Mouse (Mus musculus) embryo, embryonic 10 days (tissue): ENCODE data around the gene Tmem248.

Source experiments
- DNase-seq: peaks from one replicate; pipeline ENCODE4 v3.0.0-alpha.2; 2015; ENCODE audit warnings: low spot score

Gene Tmem248

DNA sequence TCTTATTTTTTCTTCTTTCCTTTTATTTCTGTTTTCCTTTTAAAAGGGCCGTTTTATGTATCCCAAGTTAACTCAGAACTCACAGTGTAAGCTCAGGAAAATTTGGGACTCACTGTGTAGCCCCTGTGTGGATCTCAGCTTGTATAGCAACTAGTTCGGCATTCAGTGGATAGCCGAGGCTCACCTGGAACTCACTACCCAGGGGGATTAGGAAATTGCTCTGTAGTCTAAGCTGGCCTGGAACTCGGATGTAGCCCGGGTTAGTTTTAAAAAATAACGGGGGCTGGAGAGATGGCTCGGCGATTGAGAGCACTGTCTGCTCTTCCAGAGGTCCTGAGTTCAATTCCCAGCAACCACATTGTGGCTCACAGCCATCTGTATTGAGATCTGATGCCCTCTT, 40.4 kb downstream of the Tmem248 start:
- DNase-seq = no peak

DNA sequence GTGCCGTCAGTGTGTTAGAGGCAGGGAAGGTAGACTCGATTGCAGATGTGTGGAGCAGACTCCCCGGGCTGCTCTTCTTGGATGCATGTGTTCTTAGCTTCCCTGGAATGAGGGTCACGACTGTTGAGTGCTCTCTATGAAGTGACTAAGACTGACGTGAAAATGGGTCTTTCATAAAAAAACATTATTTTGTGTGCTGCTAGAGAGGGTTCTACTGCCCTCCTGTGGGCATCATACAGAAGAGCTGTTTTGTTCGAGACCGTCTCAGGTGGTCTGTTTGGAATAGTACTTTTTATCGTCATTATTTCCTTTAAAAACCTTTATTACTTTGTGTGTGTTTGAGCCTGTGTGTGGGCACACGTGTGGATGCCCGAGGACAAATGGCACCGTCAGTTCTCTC, 46.6 kb downstream of the Tmem248 start:
- peak; percentile 10 for DNase-seq

DNA sequence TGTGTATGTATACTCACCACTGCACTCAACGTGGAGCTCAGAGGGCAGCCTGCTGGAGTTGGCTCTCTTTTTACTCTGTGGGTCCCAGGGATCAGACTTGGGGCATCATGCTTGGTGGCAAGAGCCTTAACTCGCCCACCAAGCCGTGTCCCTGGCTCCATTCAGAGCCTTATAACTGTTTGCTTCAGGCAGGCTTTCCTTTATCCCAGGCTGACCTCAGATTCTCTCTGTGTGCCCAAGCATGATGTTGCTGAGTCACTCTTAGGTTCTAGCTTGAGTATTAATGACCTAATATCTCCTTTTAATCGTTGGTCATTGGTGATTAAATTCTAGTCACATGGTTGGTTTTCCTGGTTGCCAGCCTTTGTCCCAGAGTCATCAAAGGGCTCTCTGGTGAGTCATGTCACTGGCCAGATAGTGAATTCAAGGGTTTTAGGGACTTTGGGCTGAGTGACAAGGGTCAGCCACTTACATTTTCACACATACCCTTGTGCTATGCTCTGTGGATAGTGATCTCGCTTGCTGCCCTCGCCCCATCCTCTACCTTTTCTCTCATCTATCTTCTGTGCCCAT, 47.6 kb downstream of the Tmem248 start:
- DNase-seq = no peak

DNA sequence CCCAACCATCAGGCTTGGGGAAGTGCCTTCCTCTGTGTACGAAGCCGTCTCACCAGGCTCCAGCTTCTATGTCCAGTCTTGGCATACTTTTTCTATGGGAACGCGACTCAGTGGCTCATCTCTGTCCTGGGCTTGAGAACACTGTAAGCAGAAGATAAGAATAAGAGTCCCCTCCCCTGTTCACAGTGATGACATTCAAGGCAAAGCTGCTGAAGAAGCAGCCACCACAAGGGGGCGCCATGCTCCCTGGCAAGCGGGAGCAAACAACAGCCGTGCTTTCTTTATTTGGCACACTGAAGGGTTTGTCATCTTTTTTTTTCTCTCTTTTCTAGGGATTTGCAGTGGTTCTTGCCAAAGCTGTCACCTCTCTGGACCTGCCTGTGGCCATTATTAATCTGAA, 49.8 kb downstream of the Tmem248 start:
- peak; percentile 35 for DNase-seq

DNA sequence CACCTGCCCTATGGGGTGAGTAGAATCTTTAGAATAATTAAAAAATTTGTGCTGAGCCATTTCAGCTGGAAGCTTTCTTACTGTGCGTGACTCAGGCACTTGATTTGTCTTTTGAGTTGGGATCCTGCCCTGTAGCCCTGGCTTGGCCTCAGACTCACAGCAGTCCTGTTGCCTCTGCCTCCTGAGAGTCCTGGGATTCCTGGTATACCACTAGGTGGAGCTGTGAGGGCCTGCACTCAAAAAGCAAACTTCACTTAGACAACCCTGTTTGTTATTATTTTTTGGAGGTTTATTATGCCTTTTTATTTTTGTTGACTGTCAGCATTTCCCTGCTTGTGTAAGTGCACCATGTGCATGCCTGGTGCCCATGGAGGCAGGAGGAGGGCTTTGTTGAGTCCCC, 50.4 kb downstream of the Tmem248 start:
- peak; percentile 31 for DNase-seq

DNA sequence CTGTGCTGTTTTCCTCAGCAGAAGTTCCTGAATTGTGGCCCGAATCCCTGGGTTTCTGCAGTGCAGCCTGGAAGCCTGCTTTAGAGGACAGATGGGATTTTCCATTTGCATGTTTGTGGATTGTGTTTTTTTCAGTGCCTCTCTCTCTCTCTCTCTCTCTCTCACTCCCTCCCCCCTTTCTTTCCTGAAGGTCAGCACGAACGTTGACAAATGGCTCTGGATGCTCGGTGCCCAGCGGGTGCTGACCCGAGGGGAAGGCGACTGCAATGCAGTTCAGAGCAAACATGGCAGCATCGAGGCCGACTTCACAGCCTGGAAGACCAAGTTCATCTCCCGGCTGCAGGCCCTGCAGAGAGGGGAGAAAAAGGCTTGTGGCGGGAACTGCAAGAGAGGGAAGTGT, 52.1 kb downstream of the Tmem248 start:
- DNase-seq = no peak

DNA sequence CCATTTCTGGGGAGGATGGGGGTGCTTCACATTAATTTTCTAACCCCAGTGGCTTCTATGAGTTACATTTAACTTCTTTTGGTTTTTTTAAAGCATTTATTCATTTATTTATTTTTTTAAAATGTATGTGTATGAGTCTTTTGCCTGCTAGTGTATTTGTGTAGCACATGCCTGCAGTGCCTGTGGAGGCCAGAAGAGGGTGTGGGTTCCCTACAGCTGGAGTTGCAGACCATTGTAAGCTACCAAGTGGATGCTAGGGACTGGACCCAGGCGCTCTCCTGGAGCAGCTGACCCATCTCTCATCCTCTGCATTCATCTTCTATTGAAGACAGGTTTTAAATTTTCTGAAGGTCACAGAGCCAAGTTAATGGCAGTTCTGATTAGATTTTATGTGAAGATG, 55.5 kb downstream of the Tmem248 start:
- no peak for DNase-seq

DNA sequence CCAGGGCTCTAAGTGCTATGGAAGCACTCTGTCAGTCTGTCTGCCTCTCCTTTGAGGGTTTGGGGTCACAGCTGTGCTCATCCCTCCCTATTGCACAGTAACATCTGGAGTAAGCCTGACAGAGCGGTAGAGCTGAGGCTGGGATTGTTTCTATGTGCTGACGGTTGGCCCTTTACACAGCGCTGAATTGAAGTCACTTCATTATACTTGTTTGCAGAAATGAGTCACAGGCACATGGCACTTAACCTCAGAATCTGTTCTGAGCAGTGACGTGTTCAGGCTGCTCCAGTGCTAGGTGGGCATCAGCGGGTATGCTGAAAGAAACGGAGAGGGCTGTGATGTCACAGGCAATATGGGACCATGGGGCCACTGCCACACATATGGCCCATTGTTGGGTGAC, 56.2 kb downstream of the Tmem248 start:
- DNase-seq = no peak

DNA sequence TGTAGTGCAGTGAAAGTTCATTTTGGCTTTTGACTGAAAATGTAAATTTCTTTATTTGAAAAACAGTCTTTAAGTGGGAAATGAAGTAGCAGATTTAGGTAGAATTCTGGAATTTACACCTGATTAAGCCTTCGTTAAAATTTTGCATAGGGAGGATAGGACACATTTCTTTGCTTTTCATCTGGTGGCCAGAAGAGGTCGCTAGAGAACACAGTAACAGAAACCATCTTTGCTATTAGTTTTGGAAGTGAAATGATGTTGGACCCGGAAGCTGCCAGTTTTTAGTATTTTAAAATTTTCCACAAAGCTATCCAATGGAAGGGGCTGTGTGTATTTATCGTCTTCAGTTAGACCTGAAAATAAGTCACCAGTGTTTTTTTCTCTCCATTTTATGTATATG, 58.6 kb downstream of the Tmem248 start:
- DNase-seq = peak; percentile 57

DNA sequence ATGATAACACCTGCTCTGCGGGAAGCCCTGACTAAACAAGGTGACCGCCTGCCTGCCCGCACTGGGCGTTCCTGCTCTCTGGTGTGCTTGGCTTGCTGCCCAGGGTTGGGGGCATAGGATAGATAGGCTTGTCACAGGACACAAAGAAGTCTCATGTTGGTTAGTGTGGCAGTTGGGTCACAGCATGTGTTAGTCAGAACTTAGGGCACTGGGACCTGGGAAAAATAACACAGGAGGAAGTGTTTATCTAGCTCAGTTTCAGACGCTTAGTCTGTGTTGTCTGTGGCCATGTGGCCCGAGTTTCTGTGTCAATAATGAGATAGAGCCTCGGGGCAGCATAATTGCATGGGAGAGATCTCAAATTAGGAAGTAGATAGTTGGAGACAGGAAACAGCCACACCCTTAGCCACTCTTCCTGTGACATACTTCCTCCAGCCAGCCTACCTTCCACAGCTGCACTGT, 61.2 kb downstream of the Tmem248 start:
- no peak for DNase-seq

DNA sequence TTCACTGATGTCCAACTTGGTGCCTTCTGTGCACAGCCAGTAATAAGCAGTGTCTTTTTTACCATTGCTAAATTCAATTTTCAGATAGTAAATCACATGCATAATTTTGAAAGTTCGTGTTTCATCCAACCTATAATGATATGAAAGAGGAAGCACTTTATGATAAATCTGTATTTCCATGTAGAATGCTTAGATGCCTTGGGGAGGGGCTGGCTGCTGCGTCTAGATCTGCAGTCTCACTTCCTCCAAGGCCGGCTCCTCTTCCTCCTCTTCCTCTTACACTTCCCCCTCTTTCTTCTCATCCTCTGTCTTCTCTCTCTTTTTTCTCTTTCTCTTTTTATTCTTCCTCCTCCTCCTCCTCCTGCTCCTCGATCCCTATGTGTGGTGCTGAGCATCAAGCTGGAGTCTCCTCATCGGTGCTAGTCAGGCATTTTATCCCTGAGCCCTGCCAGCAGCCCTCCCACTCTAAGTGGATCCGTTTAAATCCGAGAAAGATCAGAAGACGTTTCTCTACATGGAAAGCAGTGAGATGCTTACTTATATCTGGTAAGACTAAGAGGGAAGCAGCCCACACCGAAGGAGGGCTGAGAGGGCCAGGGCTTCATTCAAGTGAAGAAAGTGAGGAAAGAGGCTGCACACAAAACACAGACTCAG, 66.3 kb downstream of the Tmem248 start:
- no peak for DNase-seq

DNA sequence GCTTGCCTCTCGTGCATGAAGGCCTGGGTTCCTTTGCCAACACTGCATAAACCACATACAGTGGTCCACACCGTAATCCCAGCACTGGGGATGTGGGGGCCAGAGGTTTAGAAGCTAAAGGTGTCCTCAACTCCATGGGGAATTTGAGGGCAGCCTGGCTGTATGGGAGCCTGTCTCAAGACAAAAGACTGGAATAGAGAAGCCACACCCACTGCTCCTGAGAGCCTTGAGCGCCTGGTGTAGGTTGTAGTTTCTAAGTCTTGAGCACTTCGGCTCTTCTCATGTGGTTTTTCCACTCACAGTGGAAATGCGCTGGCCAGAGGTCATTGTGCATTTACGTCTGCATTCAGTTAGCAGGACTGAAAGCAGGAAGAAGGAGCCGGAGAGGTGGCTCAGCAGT, 71.2 kb downstream of the Tmem248 start:
- DNase-seq = no peak

DNA sequence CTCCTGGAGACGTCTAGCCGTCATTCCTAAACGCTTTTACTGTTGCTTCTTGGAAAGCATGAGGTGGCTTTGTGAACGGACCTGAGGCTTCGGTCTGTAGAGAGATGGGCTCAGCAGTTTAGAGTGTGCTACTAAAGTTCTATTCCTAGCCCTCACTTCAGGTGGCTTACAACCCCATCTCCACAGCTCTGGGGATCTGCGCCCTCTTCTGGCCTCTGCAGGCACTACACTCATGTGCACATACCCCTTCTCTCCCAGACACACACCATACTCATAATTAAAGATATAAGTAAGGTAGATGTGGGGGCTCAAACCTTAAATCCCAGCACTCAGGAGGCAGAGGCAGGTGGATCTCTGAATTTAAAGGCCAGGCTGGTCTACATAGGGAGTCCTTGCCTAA, 73.4 kb downstream of the Tmem248 start:
- DNase-seq = no peak

DNA sequence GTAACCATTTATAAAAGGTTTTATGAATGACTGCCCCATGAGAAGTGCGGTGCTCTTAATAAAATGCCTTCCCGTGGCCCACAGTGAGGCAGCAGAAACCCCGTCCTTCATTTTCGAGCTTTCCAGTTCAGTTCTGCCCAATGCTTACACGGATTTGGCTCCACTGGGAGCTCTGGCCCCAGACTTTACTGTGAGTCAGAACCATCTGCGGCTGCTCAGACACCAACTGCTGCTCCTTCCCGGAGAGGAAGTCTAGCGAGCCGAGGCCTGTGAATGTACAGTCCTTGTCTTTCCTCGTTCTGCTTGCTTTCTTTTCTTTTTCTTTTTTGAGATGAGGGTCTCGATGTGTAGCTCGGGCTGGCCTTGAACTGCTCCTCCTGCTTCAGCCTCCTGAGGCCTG, 73.9 kb downstream of the Tmem248 start:
- DNase-seq = no peak

DNA sequence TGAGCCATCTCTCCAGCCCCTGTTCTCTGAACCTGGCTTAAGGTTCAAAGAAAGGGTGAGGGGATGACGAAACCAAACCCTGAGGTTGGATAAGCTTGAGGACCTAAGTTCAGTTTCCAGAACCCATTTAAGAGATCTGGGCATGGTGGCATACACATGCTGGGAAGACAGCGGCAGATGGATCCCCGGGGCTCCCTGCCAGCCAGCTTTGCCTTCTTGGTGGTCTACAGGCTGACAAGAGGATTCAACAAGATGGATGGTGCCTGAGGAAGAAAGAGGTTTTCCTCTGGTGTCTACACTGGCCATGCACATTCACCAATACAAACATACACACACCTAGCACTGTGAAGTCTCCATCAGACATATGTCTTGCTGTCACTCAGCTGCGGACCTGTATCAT, 76.1 kb downstream of the Tmem248 start:
- no peak for DNase-seq
